Mouse (Mus musculus) adrenal gland, postnatal 14 days (tissue): ENCODE results near the gene Agap1. TPM values are rescaled to one million over a fixed set of nuclear protein-coding genes. Genes with fewer than 3 reads are reported as not detected.
A peak's percentile ranks its signal among the peaks of the same experiment; 100 is the strongest.

Experiments
- DNase-seq: peaks from one replicate; pipeline ENCODE4 v3.0.0; 2021; ENCODE audit warnings: mixed read lengths
- total RNA-seq: library from RNA; stranded (reverse); gene quantifications from 2 replicates; pipeline ENCODE4 v1.2.3, GENCODE M21; 2021

Agap1 gene
- total RNA-seq, 1 experiment from 2014 or later: 56.2 TPM

- DNase-seq: no peak
Measured at GRCm38 (mm10) chr1:89714165-89714980, 259.8 kb downstream of the Agap1 start.

- no peak for DNase-seq
Measured at GRCm38 (mm10) chr1:89716234-89716633, 261.6 kb downstream of the Agap1 start.

GRCm38 (mm10) chr1:89717100-89717499 lies 262.5 kb downstream of the Agap1 start:
- no peak for DNase-seq

- no peak for DNase-seq
Measured at GRCm38 (mm10) chr1:89718782-89719403, 264.3 kb downstream of the Agap1 start.

GRCm38 (mm10) chr1:89724141-89724540 lies 269.5 kb downstream of the Agap1 start:
- no peak for DNase-seq

- DNase-seq: no peak
Measured at GRCm38 (mm10) chr1:89724555-89724954, 269.9 kb downstream of the Agap1 start.

- DNase-seq: no peak
Measured at GRCm38 (mm10) chr1:89724957-89725356, 270.4 kb downstream of the Agap1 start.

- DNase-seq: no peak
Measured at GRCm38 (mm10) chr1:89728481-89728880, 273.9 kb downstream of the Agap1 start.

- peak; percentile 53 for DNase-seq
Measured at GRCm38 (mm10) chr1:89730589-89731195, 276.1 kb downstream of the Agap1 start.

- no peak for DNase-seq
Measured at GRCm38 (mm10) chr1:89734368-89734767, 279.8 kb downstream of the Agap1 start.

GRCm38 (mm10) chr1:89735146-89735545 lies 280.5 kb downstream of the Agap1 start:
- DNase-seq: no peak

GRCm38 (mm10) chr1:89736021-89736420 lies 281.4 kb downstream of the Agap1 start:
- no peak for DNase-seq

- DNase-seq: no peak
Measured at GRCm38 (mm10) chr1:89739067-89739774, 284.6 kb downstream of the Agap1 start.

- no peak for DNase-seq
Measured at GRCm38 (mm10) chr1:89739775-89740099, 285.1 kb downstream of the Agap1 start.

- DNase-seq: no peak
Measured at GRCm38 (mm10) chr1:89742359-89742758, 287.8 kb downstream of the Agap1 start.

GRCm38 (mm10) chr1:89746171-89746570 lies 291.6 kb downstream of the Agap1 start:
- DNase-seq: no peak

GRCm38 (mm10) chr1:89749666-89750065 lies 295.1 kb downstream of the Agap1 start:
- DNase-seq: no peak

- DNase-seq: no peak
Measured at GRCm38 (mm10) chr1:89750495-89750894, 295.9 kb downstream of the Agap1 start.

- no peak for DNase-seq
Measured at GRCm38 (mm10) chr1:89750921-89751320, 296.3 kb downstream of the Agap1 start.

- DNase-seq: no peak
Measured at GRCm38 (mm10) chr1:89751344-89751743, 296.7 kb downstream of the Agap1 start.

GRCm38 (mm10) chr1:89752659-89753058 lies 298.1 kb downstream of the Agap1 start:
- DNase-seq: peak; percentile 29

GRCm38 (mm10) chr1:89755358-89755757 lies 300.8 kb downstream of the Agap1 start:
- no peak for DNase-seq

GRCm38 (mm10) chr1:89756387-89756786 lies 301.8 kb downstream of the Agap1 start:
- DNase-seq: no peak
